Mouse (Mus musculus) megakaryocyte, embryonic 14.5 days (primary cell): ENCODE measurements at regions not wholly inside any gene's neighbourhood (a gene's known extent, or its start where the extent isn't known, plus 50 kb on each side); places are given as distances from the start of the nearest gene placed in this dataset.

Experiments used
- FLI1 ChIP-seq: IDR thresholded peaks from 2 replicates; pipeline ENCODE4 v1.6.1; 2012; ENCODE audit warnings: low read length, inconsistent platforms, mixed read lengths
- GATA1 ChIP-seq: IDR thresholded peaks from 3 replicates; pipeline ENCODE4 v1.6.1; 2012; ENCODE audit warnings: mixed read lengths, low read length, inconsistent platforms, borderline replicate concordance

DNA sequence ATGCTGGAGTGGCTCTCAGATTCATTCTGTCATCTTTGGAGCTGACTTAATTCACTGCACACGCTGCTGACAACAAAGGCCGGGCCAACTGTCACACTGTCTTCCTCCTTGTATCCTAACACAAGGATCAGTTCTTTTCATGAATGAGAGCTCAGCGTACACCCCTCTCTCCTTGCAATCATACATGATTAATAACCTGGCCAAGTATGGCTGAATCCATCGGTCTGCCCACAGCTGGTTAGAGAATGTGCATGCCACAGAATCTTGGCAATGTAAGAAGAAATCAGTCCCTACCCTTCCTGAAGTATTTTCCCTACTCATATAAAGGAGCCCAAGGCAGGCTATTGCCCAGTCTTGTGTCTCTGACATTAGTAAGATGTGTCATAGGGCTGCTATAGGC is 387.4 kb upstream of the Clint1 start:
- TF ChIP-seq GATA1 (no peak), FLI1 (no peak)
